Mouse (Mus musculus) CH12.LX (cell line): ENCODE results near the gene Flnc.

Source experiments
- CTCF ChIP-seq, 2 experiments: IDR thresholded peaks in 1 of 2; conservative IDR thresholded peaks in 1 of 2; 2 replicates each; pipeline ENCODE4 v1.5.1; 2011 to 2012; ENCODE audit warnings: low read depth in 2 of 2, low read length in 2 of 2, improper control_type of control experiment in 1 of 2, inconsistent platforms in 1 of 2, mild to moderate bottlenecking in 1 of 2, moderate library complexity in 1 of 2
- HCFC1 ChIP-seq: IDR thresholded peaks from 2 replicates; pipeline ENCODE4 v1.6.1; 2012; ENCODE audit warnings: low read depth, mild to moderate bottlenecking, inconsistent platforms, low read length, improper control_type of control experiment
- MEF2A ChIP-seq: IDR thresholded peaks from 2 replicates; pipeline ENCODE4 v1.6.1; 2014; ENCODE audit warnings: low read depth, mild to moderate bottlenecking, inconsistent platforms, low read length, improper control_type of control experiment, borderline replicate concordance
- POLR2AphosphoS2 ChIP-seq: IDR thresholded peaks from 2 replicates; pipeline ENCODE4 v1.6.1; 2011; ENCODE audit warnings: low read depth, low read length, improper control_type of control experiment
- RAD21 ChIP-seq: IDR thresholded peaks from 2 replicates; pipeline ENCODE4 v1.6.1; 2011; ENCODE audit warnings: low read depth, mild to moderate bottlenecking, low read length, improper control_type of control experiment, moderate library complexity

DNA sequence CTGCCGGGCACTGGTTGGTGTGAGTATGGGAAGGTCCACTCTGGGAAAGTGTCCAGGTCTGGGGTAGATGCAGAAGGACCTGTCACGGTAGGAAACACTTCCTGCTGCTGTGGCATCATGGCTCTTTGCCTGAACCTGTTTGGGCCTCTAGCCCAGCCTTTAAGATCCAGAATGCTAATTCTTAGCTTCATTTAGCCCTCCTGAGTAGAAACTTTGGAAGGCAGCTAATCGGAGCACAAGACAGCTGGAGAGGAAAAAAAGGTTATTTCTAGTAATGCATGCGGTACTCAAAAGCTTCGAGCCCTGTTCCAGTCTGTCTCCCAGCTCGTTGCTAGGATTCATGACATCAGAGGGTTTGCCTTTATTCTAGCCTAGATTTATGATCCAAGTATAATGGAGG, 26.6 kb upstream of the Flnc start:
- no peak for TF ChIP-seq HCFC1
- TF ChIP-seq RAD21, result no peak
- no peak for TF ChIP-seq CTCF (conservative IDR thresholded peaks at IDR 0.05 in 1 of 2, IDR thresholded peaks at IDR 0.05 in 1 of 2; ENCODE audit: low read depth in 2 of 2, low read length in 2 of 2)
- TF ChIP-seq POLR2AphosphoS2, result no peak
- TF ChIP-seq MEF2A, result no peak
